Mouse (Mus musculus): Measurements from ENCODE around the gene Sephs2.
"Not testable (repeated sequence)": the region's sequence is repeated elsewhere in the genome, so short reads cannot be mapped to it uniquely, and the experiment has no call there.

Sephs2 gene

GRCm38 (mm10) chr7:127270256-127270655, 3.6 kb downstream of the Sephs2 start:
- DNase-seq: no peak

GRCm38 (mm10) chr7:127263526-127263925, 10.3 kb downstream of the Sephs2 start:
- DNase-seq: no peak

GRCm38 (mm10) chr7:127262218-127262961, 11.5 kb downstream of the Sephs2 start:
- peak in 1 of 2 experiments; percentile 15 for DNase-seq

GRCm38 (mm10) chr7:127260309-127261111, 13.3 kb downstream of the Sephs2 start, which contains the start of gene Dctpp1:
Gene Dctpp1, minus strand, starts transcription at chr7:127260709.
- DNase-seq: peak; percentile 96 to 98

GRCm38 (mm10) chr7:127259186-127259905, 14.5 kb downstream of the Sephs2 start:
- no peak for DNase-seq

- DNase-seq: no peak
These were observed 17.3 kb downstream of the Sephs2 start for GRCm38 (mm10) chr7:127256518-127256917.

- no peak for DNase-seq
These were observed 17.9 kb downstream of the Sephs2 start for GRCm38 (mm10) chr7:127255965-127256364.

GRCm38 (mm10) chr7:127255008-127255407, 18.8 kb downstream of the Sephs2 start:
- DNase-seq: no peak

- DNase-seq: peak; percentile 98 to 99
These were observed 19.8 kb downstream of the Sephs2 start for GRCm38 (mm10) chr7:127253821-127254769.

GRCm38 (mm10) chr7:127253341-127253740, 20.5 kb downstream of the Sephs2 start:
- DNase-seq: peak in 1 of 2 experiments; percentile 47

GRCm38 (mm10) chr7:127252414-127252813, 21.4 kb downstream of the Sephs2 start:
- DNase-seq: peak; percentile 38 to 54

GRCm38 (mm10) chr7:127250511-127250910, 23.3 kb downstream of the Sephs2 start:
- not testable (repeated sequence) for DNase-seq

- DNase-seq: peak; percentile 57 to 75
These were observed 29.0 kb downstream of the Sephs2 start for GRCm38 (mm10) chr7:127244658-127245510.

- peak; percentile 99 for DNase-seq
These were observed 29.8 kb downstream of the Sephs2 start, which contains the start of gene Zfp771 for GRCm38 (mm10) chr7:127243870-127244657. Gene Zfp771, plus strand, starts transcription at chr7:127244274.

- DNase-seq: peak; percentile 36 to 53
These were observed 30.4 kb downstream of the Sephs2 start for GRCm38 (mm10) chr7:127243361-127243867.

GRCm38 (mm10) chr7:127234777-127235176, 39.1 kb downstream of the Sephs2 start:
- DNase-seq: no peak

- no peak for DNase-seq
These were observed 40.1 kb downstream of the Sephs2 start for GRCm38 (mm10) chr7:127233765-127234164.

- peak in 1 of 2 experiments; percentile 65 for DNase-seq
These were observed 40.5 kb downstream of the Sephs2 start for GRCm38 (mm10) chr7:127233368-127233749.

- peak; percentile 93 to 94 for DNase-seq
These were observed 41.1 kb downstream of the Sephs2 start, which contains the start of the genes Zfp553 and Sept1 for GRCm38 (mm10) chr7:127232622-127233367. Gene Zfp553, plus strand, starts transcription at chr7:127233061. Gene Sept1, minus strand, starts transcription at chr7:127233130.

Measured in cerebellum, postnatal 10 days (tissue).